Mouse (Mus musculus) forebrain, embryonic 12.5 days (tissue): Measurements from ENCODE around the gene Btbd35f5. TPM values are rescaled to one million over a fixed set of nuclear protein-coding genes. Genes with fewer than 3 reads are reported as not detected.
"Not testable (repeated sequence)": the region's sequence is repeated elsewhere in the genome, so short reads cannot be mapped to it uniquely, and the experiment has no call there.

Experiments used
- ATAC-seq: fragments of 200-750 bp; cut with Nextera tagmentation; 2 replicates; pipeline ENCODE4 v1.8.0; 2017; ENCODE audit warnings: moderate TSS enrichment; ENCODE audit not compliant: low FRiP score
- H3K27ac ChIP-seq: fragments of 300-500 bp; sonication (generic); 2 replicates; pipeline ENCODE4 v1.5.1; 2016; ENCODE audit warnings: mild to moderate bottlenecking
- H3K27me3 ChIP-seq: fragments of 300-500 bp; sonication (generic); 2 replicates; pipeline ENCODE4 v1.6.1; 2016; ENCODE audit warnings: mild to moderate bottlenecking
- H3K36me3 ChIP-seq: fragments of 300-500 bp; sonication (generic); replicated peaks from 2 replicates; pipeline ENCODE4 v1.6.1; 2016; ENCODE audit warnings: mild to moderate bottlenecking
- H3K4me1 ChIP-seq: fragments of 300-500 bp; sonication (generic); 2 replicates; pipeline ENCODE4 v1.6.1; 2016
- H3K4me2 ChIP-seq: fragments of 300-500 bp; sonication (generic); 2 replicates; pipeline ENCODE4 v1.6.1; 2016; ENCODE audit warnings: mild to moderate bottlenecking, moderate library complexity
- H3K4me3 ChIP-seq: fragments of 300-500 bp; sonication (generic); replicated peaks from 2 replicates; pipeline ENCODE4 v1.5.1; 2016; ENCODE audit warnings: mild to moderate bottlenecking
- H3K9ac ChIP-seq: fragments of 300-500 bp; sonication (generic); 2 replicates; pipeline ENCODE4 v1.6.1; 2016; ENCODE audit warnings: mild to moderate bottlenecking
- H3K9me3 ChIP-seq: fragments of 300-500 bp; sonication (generic); 2 replicates; pipeline ENCODE4 v1.6.1; 2016
- WGBS: fragments of 180-500 bp; shearing (Covaris S2); methylation state at CpG from one replicate; pipeline ENCODE4 v1.1.7; 2016; 5-methylcytosine and 5-hydroxymethylcytosine counted together
- polyA plus RNA-seq: library from polyadenylated mRNA; unstranded; fragments of >200 nt; fragmentation: Nextera tagmentation; extraction: Ambion mirVana; gene quantifications from 2 replicates; pipeline ENCODE4 v1.2.1, GENCODE M21; 2016

Btbd35f5 gene
- not detected in 2 replicates for polyA plus RNA-seq

- H3K4me1 ChIP-seq, ATAC-seq, H3K27ac ChIP-seq, H3K27me3 ChIP-seq, H3K4me2 ChIP-seq, H3K9me3 ChIP-seq, H3K36me3 ChIP-seq, H3K9ac ChIP-seq, H3K4me3 ChIP-seq: not testable (repeated sequence)
- WGBS = no CpG with 5 or more reads among the region's 3 CpGs
Observed at GRCm38 (mm10) chrX:32973597-32973996, at the start of gene Btbd35f5. Gene Btbd35f5, plus strand, starts transcription at chrX:32973897.

- not testable (repeated sequence) for ATAC-seq, H3K27me3 ChIP-seq, H3K9me3 ChIP-seq, H3K4me3 ChIP-seq, H3K4me2 ChIP-seq, H3K36me3 ChIP-seq, H3K9ac ChIP-seq, H3K4me1 ChIP-seq, H3K27ac ChIP-seq
- no CpG with 5 or more reads among the region's 1 CpGs for WGBS
Observed at GRCm38 (mm10) chrX:32941468-32941867, 32.2 kb upstream of the Btbd35f5 start, which contains the start of gene Gm21789. Gene Gm21789, plus strand, starts transcription at chrX:32941768.

Other genes starting within 250 kb of the Btbd35f5 start
- gene Btbd35f21, start 247.8 kb upstream of the Btbd35f5 start, polyA plus RNA-seq = not detected in 2 replicates
- gene Btbd35f30, start 79.3 kb upstream of the Btbd35f5 start, polyA plus RNA-seq = not detected in 2 replicates
- not detected in 2 replicates for gene Gm21789, start 32.1 kb upstream of the Btbd35f5 start, polyA plus RNA-seq